Mouse (Mus musculus) midbrain, embryonic 10.5 days (tissue): ENCODE measurements around the gene Trim71. TPM values are rescaled to one million over a fixed set of nuclear protein-coding genes. Genes with fewer than 3 reads are reported as not detected.

ENCODE experiments used
- polyA plus RNA-seq: library from polyadenylated mRNA; unstranded; fragments of >200 nt; fragmentation: Nextera tagmentation; extraction: Ambion mirVana; gene quantifications from 2 replicates; pipeline ENCODE4 v1.2.1, GENCODE M21; 2016

Gene Trim71
- polyA plus RNA-seq, 1 experiment from 2014 or later, result 6.8 TPM

Other genes with a start within 250 kb of the Trim71 start
- gene Bcl2a1c, start 234.2 kb downstream of the Trim71 start, polyA plus RNA-seq, result not detected in 2 replicates
- 35.7 and 38.2 TPM in 2 replicates for gene Crtap, start 173.7 kb downstream of the Trim71 start, polyA plus RNA-seq
- gene Glb1, start 163.3 kb downstream of the Trim71 start, polyA plus RNA-seq, result 23.8 and 25.0 TPM in 2 replicates
- gene Tmppe, start 163.3 kb downstream of the Trim71 start, polyA plus RNA-seq, result 11.4 and 11.6 TPM in 2 replicates
- gene Ccr4, start 59.5 kb downstream of the Trim71 start, polyA plus RNA-seq, result not detected in 2 replicates
- gene C130032M10Rik, start 48.7 kb downstream of the Trim71 start, polyA plus RNA-seq, result 0.91 and 0.98 TPM in 2 replicates
- 71.9 and 72.7 TPM in 2 replicates for gene Cnot10, start 75.8 kb upstream of the Trim71 start, polyA plus RNA-seq
- 86.9 and 99.7 TPM in 2 replicates for gene Dync1li1, start 124.4 kb upstream of the Trim71 start, polyA plus RNA-seq
- gene Cmtm6, start 166.7 kb upstream of the Trim71 start, polyA plus RNA-seq, result 27.1 and 27.2 TPM in 2 replicates
- gene Cmtm7, start 217.5 kb upstream of the Trim71 start, polyA plus RNA-seq, result 75.6 and 88.2 TPM in 2 replicates